Mouse (Mus musculus): ENCODE results near the gene G0s2. TPM values are rescaled to one million over a fixed set of nuclear protein-coding genes. Genes with fewer than 3 reads are reported as not detected.

The G0s2 gene
- total RNA-seq (2023): 1.7 TPM

DNA sequence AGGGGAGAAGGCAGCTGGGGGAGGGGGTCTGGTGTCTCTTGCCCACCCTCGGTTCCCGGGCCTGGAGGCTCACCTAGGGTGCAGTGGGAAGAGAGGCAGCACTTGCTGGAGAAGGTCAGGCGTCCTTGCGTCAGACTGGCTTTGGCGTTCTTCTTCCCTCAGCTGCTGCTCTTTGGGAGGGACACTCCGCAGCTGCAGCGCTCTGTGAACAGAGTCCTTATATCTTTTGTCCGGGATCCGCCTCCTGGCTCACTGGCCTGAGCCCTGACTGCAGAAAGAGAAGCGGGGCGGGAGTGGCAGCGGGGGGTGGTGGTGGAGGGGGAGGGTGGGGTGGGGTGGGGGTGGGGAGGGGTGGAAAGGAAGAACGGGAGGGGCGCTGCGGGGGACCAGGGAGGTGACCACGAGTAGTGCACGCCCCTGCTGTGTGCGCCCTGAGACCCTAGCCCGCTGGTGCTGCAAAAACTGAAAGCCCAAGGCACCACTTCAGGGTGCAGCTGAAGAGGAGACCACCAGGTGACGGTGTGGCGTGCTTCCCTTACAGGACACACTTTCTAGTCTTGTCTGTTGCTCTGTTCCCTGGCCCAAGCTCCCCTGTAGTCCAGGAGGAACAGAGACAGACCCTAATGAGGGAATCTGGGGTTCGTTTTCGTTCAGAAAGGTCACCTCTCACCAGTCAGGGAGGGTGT is at the start of gene G0s2:
TSS of gene G0s2 (minus strand) at position 302 of the 686 bp plus-strand sequence.

GRCm38 (mm10) chr1:193263955-193264598 is 8.9 kb downstream of the G0s2 start, which contains the start of gene Hsd11b1:
Hsd11b1 (minus strand) TSS chr1:193264075.

Other genes starting within 250 kb of the G0s2 start
- 0.52 TPM for gene Syt14, start 237.4 kb downstream of the G0s2 start, total RNA-seq (2023)
- gene Diexf, start 142.9 kb downstream of the G0s2 start, total RNA-seq (2023): 70.0 TPM
- gene Irf6, start 120.1 kb downstream of the G0s2 start, total RNA-seq (2023): 9.8 TPM
- 4.0 TPM for gene A130010J15Rik, start 105.2 kb downstream of the G0s2 start, total RNA-seq (2023)
- 488 TPM for gene Traf3ip3, start 71.5 kb downstream of the G0s2 start, total RNA-seq (2023)
- gene Lamb3, start 65.5 kb downstream of the G0s2 start, total RNA-seq (2023): 20.6 TPM
- 58.7 TPM for gene Hsd11b1, start 9.1 kb downstream of the G0s2 start, total RNA-seq (2023)
- gene Camk1g, start 97.1 kb upstream of the G0s2 start, total RNA-seq (2023): not detected